Mouse (Mus musculus): Measurements from ENCODE around the gene Zfp82. TPM values are rescaled to one million over a fixed set of nuclear protein-coding genes. Genes with fewer than 3 reads are reported as not detected.

Zfp82 gene
- polyA plus RNA-seq, 1 experiment from 2014 or later, result 11.6 TPM

- H3K9me3 ChIP-seq (ENCODE audit: control insufficient read depth, low read length), result no peaks in the 10 kb centered on the region
- no peaks in the 10 kb centered on the region for H3K27me3 ChIP-seq (replicated peaks; ENCODE audit: control insufficient read depth, insufficient read depth, low read length)
- no peaks in the 10 kb centered on the region for H3K36me3 ChIP-seq (ENCODE audit: control insufficient read depth, insufficient read depth, low read length)
- H3K4me2 ChIP-seq (ENCODE audit: low read length), result peak overlapping the region; percentile 65
- peak overlapping the region; percentile 66 for H3K4me3 ChIP-seq (ENCODE audit: low read length)
- 80% methylated on average over 6 of the region's 6 CpGs for WGBS
- peak overlapping the region; percentile 96 for H3K27ac ChIP-seq (ENCODE audit: low read depth, low read length)
- H3K4me1 ChIP-seq (ENCODE audit: control insufficient read depth, insufficient read depth, low read depth, low read length), result peaks cover 19% of the 10 kb centered on the region
- ATAC-seq, result no peak
- peak overlapping the region; percentile 79 for H3K9ac ChIP-seq (ENCODE audit: low read depth, low read length)
Observed at GRCm38 (mm10) chr7:30093918-30094415, 21.3 kb upstream of the Zfp82 start.

DNA sequence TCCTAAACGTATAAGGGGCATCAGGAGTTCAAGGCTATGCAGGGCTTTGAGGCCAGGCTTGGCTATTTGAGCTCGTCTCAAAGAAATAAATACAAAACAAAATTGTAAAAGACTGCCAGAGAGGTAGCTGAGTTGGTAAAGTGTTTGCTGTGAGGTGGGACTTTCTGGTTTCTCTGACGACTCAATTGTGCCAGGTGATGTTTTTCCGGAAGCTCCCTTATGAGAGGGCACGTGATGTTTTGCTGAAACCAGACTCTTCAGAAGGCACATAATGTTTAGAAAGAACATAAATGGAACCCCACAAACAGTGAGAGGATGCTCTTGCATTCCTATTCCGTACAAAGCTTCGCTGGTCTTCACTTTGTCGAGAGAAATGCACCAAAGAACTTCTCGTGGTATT, 20.0 kb upstream of the Zfp82 start:
- Histone ChIP-seq H3K4me3 (ENCODE audit: low read length) (no peak overlapping the region), H3K9me3 (ENCODE audit: control insufficient read depth, low read length) (no peaks in the 10 kb centered on the region), H3K4me1 (ENCODE audit: control insufficient read depth, insufficient read depth, low read depth, low read length) (peaks cover 30% of the 10 kb centered on the region), H3K4me2 (ENCODE audit: low read length) (no peak overlapping the region), H3K27ac (ENCODE audit: low read depth, low read length) (no peak overlapping the region), H3K27me3 (replicated peaks; ENCODE audit: control insufficient read depth, insufficient read depth, low read length) (no peaks in the 10 kb centered on the region), H3K36me3 (ENCODE audit: control insufficient read depth, insufficient read depth, low read length) (no peaks in the 10 kb centered on the region), H3K9ac (ENCODE audit: low read depth, low read length) (no peak overlapping the region)
- ATAC-seq, result no peak
- WGBS, result 88% methylated on average over 9 of the region's 9 CpGs

- WGBS, result 10% methylated on average over 9 of the region's 9 CpGs
- peak overlapping the region; percentile 62 for H3K4me3 ChIP-seq (ENCODE audit: low read length)
- H3K27ac ChIP-seq (ENCODE audit: low read depth, low read length), result peak overlapping the region; percentile 83
- H3K9ac ChIP-seq (ENCODE audit: low read depth, low read length), result peak overlapping the region; percentile 70
- no peak for ATAC-seq
- H3K4me1 ChIP-seq (ENCODE audit: control insufficient read depth, insufficient read depth, low read depth, low read length), result peaks cover 30% of the 10 kb centered on the region
- H3K27me3 ChIP-seq (replicated peaks; ENCODE audit: control insufficient read depth, insufficient read depth, low read length), result no peaks in the 10 kb centered on the region
- H3K4me2 ChIP-seq (ENCODE audit: low read length), result peak overlapping the region; percentile 72
- peaks cover 5% of the 10 kb centered on the region; the same call in 1 of the 2 replicates for H3K36me3 ChIP-seq (ENCODE audit: control insufficient read depth, insufficient read depth, low read length)
- H3K9me3 ChIP-seq (ENCODE audit: control insufficient read depth, low read length), result no peaks in the 10 kb centered on the region
Observed at GRCm38 (mm10) chr7:30090970-30091585, 18.4 kb upstream of the Zfp82 start.

GRCm38 (mm10) chr7:30090092-30090969, 17.6 kb upstream of the Zfp82 start, which contains the start of the genes Gm26920 and Zfp566:
Gm26920 (minus strand) TSS chr7:30090410.
Zfp566 (minus strand) TSS chr7:30090527.
- peak within 1 kb of the TSS; percentile 72 for H3K4me2 ChIP-seq (ENCODE audit: low read length)
- peak within 1 kb of the TSS; percentile 70 for H3K9ac ChIP-seq (ENCODE audit: low read depth, low read length)
- H3K4me1 ChIP-seq (ENCODE audit: control insufficient read depth, insufficient read depth, low read depth, low read length), result peaks cover 28% of the 10 kb centered on the region
- H3K4me3 ChIP-seq (ENCODE audit: low read length), result peak within 1 kb of the TSS; percentile 62
- ATAC-seq, result peak; percentile 93
- peaks cover 12% of the 10 kb centered on the region for H3K36me3 ChIP-seq (ENCODE audit: control insufficient read depth, insufficient read depth, low read length)
- H3K9me3 ChIP-seq (ENCODE audit: control insufficient read depth, low read length), result no peaks in the 10 kb centered on the region
- peak within 1 kb of the TSS; percentile 83 for H3K27ac ChIP-seq (ENCODE audit: low read depth, low read length)
- under 1% methylated on average over 40 of the region's 40 CpGs for whole genome bisulfite sequencing
- no peaks in the 10 kb centered on the region for H3K27me3 ChIP-seq (replicated peaks; ENCODE audit: control insufficient read depth, insufficient read depth, low read length)

DNA sequence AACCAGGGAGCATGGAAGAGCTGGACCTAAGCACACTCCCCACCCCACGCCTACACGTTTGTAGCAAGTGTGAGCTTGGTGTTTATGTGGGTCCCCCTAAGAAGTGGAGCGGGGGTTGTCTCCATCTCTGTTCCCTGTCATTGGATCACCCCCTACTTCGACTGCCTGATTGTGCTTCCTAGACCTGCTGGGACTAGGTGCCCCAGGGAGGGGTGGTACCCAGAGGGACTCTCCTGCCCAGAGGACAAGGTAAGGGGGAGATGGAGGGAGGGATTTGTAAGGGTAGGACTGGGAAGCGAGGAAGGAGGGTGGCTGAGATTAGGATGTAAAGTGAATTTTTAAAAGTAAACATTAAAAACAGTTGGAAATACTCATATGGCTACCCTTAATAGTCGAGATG, 16.7 kb upstream of the Zfp82 start:
- Histone ChIP-seq H3K27me3 (replicated peaks; ENCODE audit: control insufficient read depth, insufficient read depth, low read length) (no peaks in the 10 kb centered on the region), H3K4me1 (ENCODE audit: control insufficient read depth, insufficient read depth, low read depth, low read length) (peaks cover 27% of the 10 kb centered on the region), H3K9me3 (ENCODE audit: control insufficient read depth, low read length) (no peaks in the 10 kb centered on the region), H3K9ac (ENCODE audit: low read depth, low read length) (peak overlapping the region; percentile 70), H3K4me2 (ENCODE audit: low read length) (peak overlapping the region; percentile 72), H3K4me3 (ENCODE audit: low read length) (peak overlapping the region; percentile 62), H3K27ac (ENCODE audit: low read depth, low read length) (no peak overlapping the region), H3K36me3 (ENCODE audit: control insufficient read depth, insufficient read depth, low read length) (peaks cover 19% of the 10 kb centered on the region)
- WGBS, result 14% methylated on average over 6 of the region's 6 CpGs
- no peak for ATAC-seq

DNA sequence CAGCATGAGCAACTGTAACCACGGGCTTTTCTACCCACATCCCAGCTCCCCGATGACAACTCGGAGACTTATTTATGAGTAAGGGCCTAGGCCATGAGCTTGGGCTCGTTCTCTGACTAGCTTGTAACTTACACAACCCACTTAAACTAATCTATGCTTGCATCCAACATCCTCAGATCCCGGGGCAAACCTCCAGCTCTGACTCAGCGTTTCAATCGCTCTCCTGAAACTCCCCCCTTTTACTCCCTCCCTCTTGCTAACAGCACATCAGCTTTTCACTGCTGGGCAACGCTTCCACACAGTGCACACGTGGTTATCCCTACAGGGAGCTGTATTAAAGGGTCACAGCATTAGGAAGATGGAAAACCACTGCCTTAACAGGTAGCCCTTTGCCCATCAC, 13.8 kb upstream of the Zfp82 start:
- WGBS, result 93% methylated on average over 9 of the region's 9 CpGs

DNA sequence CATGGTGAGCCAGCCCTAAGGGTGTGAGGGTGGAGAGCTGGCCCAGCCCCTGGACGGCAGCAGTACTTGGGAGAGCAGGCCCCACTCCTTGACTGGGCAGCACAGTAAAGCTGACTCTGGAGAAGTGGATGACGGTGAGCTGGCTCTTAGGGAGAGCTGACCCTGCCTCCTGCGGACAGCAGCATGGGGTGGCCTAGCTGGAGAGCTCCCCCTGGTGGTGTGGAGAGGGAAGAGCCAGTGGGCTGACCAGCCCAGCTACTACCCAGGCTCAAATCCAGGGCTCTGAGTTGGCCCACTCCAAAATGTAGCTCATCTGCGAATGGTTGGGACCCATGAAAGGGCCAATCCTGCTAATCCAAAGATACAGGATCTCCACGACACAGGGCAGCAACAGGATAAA, 8.1 kb downstream of the Zfp82 start:
- Histone ChIP-seq H3K9ac (ENCODE audit: low read depth, low read length) (no peak overlapping the region), H3K9me3 (ENCODE audit: control insufficient read depth, low read length) (no peaks in the 10 kb centered on the region), H3K4me2 (ENCODE audit: low read length) (no peak overlapping the region), H3K4me3 (ENCODE audit: low read length) (no peak overlapping the region), H3K4me1 (ENCODE audit: control insufficient read depth, insufficient read depth, low read depth, low read length) (no peaks in the 10 kb centered on the region), H3K27me3 (replicated peaks; ENCODE audit: control insufficient read depth, insufficient read depth, low read length) (no peaks in the 10 kb centered on the region), H3K27ac (ENCODE audit: low read depth, low read length) (no peak overlapping the region), H3K36me3 (ENCODE audit: control insufficient read depth, insufficient read depth, low read length) (peaks cover 14% of the 10 kb centered on the region)
- no peak for ATAC-seq
- WGBS, result 87% methylated on average over 5 of the region's 5 CpGs

More for the DNA sequence above, 13.8 kb upstream of the Zfp82 start:
- H3K4me1 ChIP-seq (ENCODE audit: control insufficient read depth, insufficient read depth, low read depth, low read length), result peaks cover 21% of the 10 kb centered on the region
- no peaks in the 10 kb centered on the region for H3K9me3 ChIP-seq (ENCODE audit: control insufficient read depth, low read length)
- H3K27ac ChIP-seq (ENCODE audit: low read depth, low read length), result no peak overlapping the region
- H3K27me3 ChIP-seq (replicated peaks; ENCODE audit: control insufficient read depth, insufficient read depth, low read length), result no peaks in the 10 kb centered on the region
- no peak for ATAC-seq
- no peak overlapping the region for H3K9ac ChIP-seq (ENCODE audit: low read depth, low read length)
- peaks cover 23% of the 10 kb centered on the region for H3K36me3 ChIP-seq (ENCODE audit: control insufficient read depth, insufficient read depth, low read length)
- H3K4me2 ChIP-seq (ENCODE audit: low read length), result no peak overlapping the region
- H3K4me3 ChIP-seq (ENCODE audit: low read length), result no peak overlapping the region

DNA sequence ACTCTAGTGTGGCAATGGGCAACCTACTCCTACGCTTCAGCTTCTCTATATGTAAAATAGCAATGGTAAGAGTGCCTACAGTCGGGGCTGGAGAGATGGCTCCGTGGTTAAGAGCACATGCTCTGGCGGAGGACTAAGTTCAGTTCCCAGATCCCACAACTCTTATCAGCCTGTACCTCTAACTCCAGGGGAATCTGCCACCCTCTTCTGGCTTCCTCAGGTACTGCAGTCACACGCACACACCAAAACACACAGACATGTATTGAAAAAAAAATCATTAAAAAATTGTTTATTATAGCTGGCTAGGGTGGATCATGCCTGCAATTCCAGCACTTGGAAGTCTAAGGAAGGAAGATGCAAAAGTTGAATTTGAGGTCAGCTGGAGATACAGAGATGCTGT, 10.2 kb downstream of the Zfp82 start:
- Histone ChIP-seq H3K27ac (ENCODE audit: low read depth, low read length) (no peak overlapping the region), H3K9ac (ENCODE audit: low read depth, low read length) (no peak overlapping the region), H3K4me1 (ENCODE audit: control insufficient read depth, insufficient read depth, low read depth, low read length) (no peaks in the 10 kb centered on the region), H3K4me2 (ENCODE audit: low read length) (no peak overlapping the region), H3K27me3 (replicated peaks; ENCODE audit: control insufficient read depth, insufficient read depth, low read length) (no peaks in the 10 kb centered on the region), H3K36me3 (ENCODE audit: control insufficient read depth, insufficient read depth, low read length) (peaks cover 19% of the 10 kb centered on the region), H3K9me3 (ENCODE audit: control insufficient read depth, low read length) (no peaks in the 10 kb centered on the region), H3K4me3 (ENCODE audit: low read length) (no peak overlapping the region)
- ATAC-seq, result no peak
- WGBS, result 88% methylated on average over 5 of the region's 5 CpGs

DNA sequence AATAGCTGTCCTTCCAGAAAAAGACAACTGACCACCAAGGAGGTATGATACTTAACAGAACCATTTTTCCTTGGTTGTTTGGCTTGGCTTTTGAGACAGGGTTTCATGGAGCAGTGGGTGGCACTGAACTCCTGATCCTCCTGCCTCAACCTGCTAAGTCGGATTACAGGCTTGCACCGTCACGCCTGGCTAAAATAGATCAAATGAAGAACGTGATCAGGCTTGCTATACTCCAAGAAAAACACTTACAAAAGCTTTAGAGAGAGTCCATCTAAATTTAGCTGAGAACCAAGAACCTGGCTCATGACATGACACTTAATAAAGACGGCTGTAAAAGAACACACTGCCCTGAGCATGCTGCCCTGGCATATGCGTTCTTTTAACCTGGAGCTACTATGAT, 12.4 kb downstream of the Zfp82 start:
- peaks cover 34% of the 10 kb centered on the region for H3K36me3 ChIP-seq (ENCODE audit: control insufficient read depth, insufficient read depth, low read length)
- ATAC-seq, result no peak
- no peaks in the 10 kb centered on the region for H3K4me1 ChIP-seq (ENCODE audit: control insufficient read depth, insufficient read depth, low read depth, low read length)
- no peak overlapping the region for H3K9ac ChIP-seq (ENCODE audit: low read depth, low read length)
- no peak overlapping the region for H3K27ac ChIP-seq (ENCODE audit: low read depth, low read length)
- H3K4me2 ChIP-seq (ENCODE audit: low read length), result no peak overlapping the region
- H3K9me3 ChIP-seq (ENCODE audit: control insufficient read depth, low read length), result no peaks in the 10 kb centered on the region
- 90% methylated on average over 6 of the region's 6 CpGs for WGBS
- no peak overlapping the region for H3K4me3 ChIP-seq (ENCODE audit: low read length)
- H3K27me3 ChIP-seq (replicated peaks; ENCODE audit: control insufficient read depth, insufficient read depth, low read length), result no peaks in the 10 kb centered on the region
